Mouse (Mus musculus) limb, embryonic 15.5 days (tissue): Measurements from ENCODE around the gene Klk4. TPM values are rescaled to one million over a fixed set of nuclear protein-coding genes. Genes with fewer than 3 reads are reported as not detected.

Experiments used
- ATAC-seq: fragments of 200-750 bp; cut with Nextera tagmentation; 2 replicates; pipeline ENCODE4 v1.8.0; 2017; ENCODE audit warnings: low read depth, moderate TSS enrichment; ENCODE audit not compliant: insufficient number of reproducible peaks, low FRiP score, low TSS enrichment
- H3K27ac ChIP-seq: fragments of 300-500 bp; sonication (generic); 2 replicates; pipeline ENCODE4 v1.5.1; 2015; ENCODE audit warnings: moderate library complexity, mild to moderate bottlenecking, inconsistent platforms
- H3K27me3 ChIP-seq: fragments of 300-500 bp; sonication (generic); 2 replicates; pipeline ENCODE4 v1.6.1; 2015; ENCODE audit warnings: inconsistent platforms
- H3K36me3 ChIP-seq: fragments of 300-500 bp; sonication (generic); 2 replicates; pipeline ENCODE4 v1.6.1; 2015; ENCODE audit warnings: inconsistent platforms
- H3K4me1 ChIP-seq: fragments of 300-500 bp; sonication (generic); 2 replicates; pipeline ENCODE4 v1.6.1; 2015; ENCODE audit warnings: inconsistent platforms
- H3K4me2 ChIP-seq: fragments of 300-500 bp; sonication (generic); 2 replicates; pipeline ENCODE4 v1.6.1; 2015; ENCODE audit warnings: mild to moderate bottlenecking, inconsistent platforms
- H3K4me3 ChIP-seq: fragments of 300-500 bp; sonication (generic); 2 replicates; pipeline ENCODE4 v1.5.1; 2015; ENCODE audit warnings: mild to moderate bottlenecking, inconsistent platforms
- H3K9ac ChIP-seq: fragments of 300-500 bp; sonication (generic); 2 replicates; pipeline ENCODE4 v1.6.1; 2015; ENCODE audit warnings: inconsistent platforms
- H3K9me3 ChIP-seq: fragments of 300-500 bp; sonication (generic); 2 replicates; pipeline ENCODE4 v1.6.1; 2016; ENCODE audit warnings: inconsistent platforms
- WGBS: fragments of 180-500 bp; shearing (Covaris S2); methylation state at CpG from one replicate; pipeline ENCODE4 v1.1.7; 2015; 5-methylcytosine and 5-hydroxymethylcytosine counted together
- polyA plus RNA-seq: library from polyadenylated mRNA; unstranded; fragments of >200 nt; fragmentation: Nextera tagmentation; extraction: Ambion mirVana; gene quantifications from 2 replicates; pipeline ENCODE4 v1.2.1, GENCODE M21; 2015

Gene Klk4
- polyA plus RNA-seq, 1 experiment from 2014 or later, result not detected

DNA sequence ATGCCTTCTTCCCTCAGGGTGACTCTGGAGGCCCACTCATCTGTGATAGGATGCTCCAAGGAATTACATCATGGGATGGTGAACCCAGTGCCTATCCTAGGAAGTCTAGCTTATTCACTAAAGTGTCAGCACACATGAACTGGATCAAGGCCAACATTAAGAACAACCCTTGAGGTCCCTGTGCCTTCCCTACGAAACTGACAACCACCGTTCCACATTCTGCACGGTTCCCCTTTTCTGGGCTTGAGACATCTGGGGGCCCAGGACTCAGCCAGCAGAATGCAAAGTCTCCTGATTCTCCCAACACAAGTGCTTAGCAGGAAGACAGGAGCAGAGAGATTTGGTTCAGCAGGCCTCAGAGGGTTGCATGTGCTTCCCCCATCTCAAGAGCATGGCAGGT, 39.6 kb downstream of the Klk4 start:
- H3K9me3 ChIP-seq, result no peaks in the 10 kb centered on the region
- ATAC-seq, result no peak
- H3K9ac ChIP-seq, result no peak overlapping the region
- no peaks in the 10 kb centered on the region for H3K36me3 ChIP-seq
- no peak overlapping the region for H3K4me3 ChIP-seq
- no peak overlapping the region for H3K4me2 ChIP-seq
- no peak overlapping the region for H3K27ac ChIP-seq
- WGBS, result 87% methylated on average over 3 of the region's 3 CpGs
- 0 out of 2 replicates have a peak, but pooled peaks cover 2% of the 10 kb centered on the region for H3K4me1 ChIP-seq
- no peaks in the 10 kb centered on the region for H3K27me3 ChIP-seq

DNA sequence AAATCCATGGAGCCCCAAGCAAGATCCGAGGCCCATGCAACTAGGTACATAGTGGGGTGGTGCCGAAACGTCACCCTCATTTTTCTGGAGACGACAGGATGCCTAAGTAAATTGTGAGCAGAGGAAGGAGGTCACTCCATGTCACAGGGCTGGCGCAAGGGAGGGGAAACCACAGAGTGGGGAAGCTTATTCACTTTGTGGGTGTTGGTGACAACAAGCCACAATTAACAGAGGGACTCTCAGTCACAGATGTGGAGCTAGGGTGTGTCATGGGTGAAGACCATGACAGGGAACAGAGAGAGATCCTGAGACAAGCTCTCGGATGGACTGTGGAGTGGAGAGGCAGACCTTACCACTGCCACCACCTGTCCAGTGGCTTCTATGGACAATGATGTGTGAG, 40.1 kb downstream of the Klk4 start:
- Histone ChIP-seq H3K4me3 (no peak overlapping the region), H3K9me3 (no peaks in the 10 kb centered on the region), H3K4me1 (0 out of 2 replicates have a peak, but pooled peaks cover 2% of the 10 kb centered on the region), H3K4me2 (no peak overlapping the region), H3K36me3 (no peaks in the 10 kb centered on the region), H3K27me3 (no peaks in the 10 kb centered on the region), H3K9ac (no peak overlapping the region), H3K27ac (no peak overlapping the region)
- WGBS, result 88% methylated on average over 6 of the region's 6 CpGs
- no peak for ATAC-seq

DNA sequence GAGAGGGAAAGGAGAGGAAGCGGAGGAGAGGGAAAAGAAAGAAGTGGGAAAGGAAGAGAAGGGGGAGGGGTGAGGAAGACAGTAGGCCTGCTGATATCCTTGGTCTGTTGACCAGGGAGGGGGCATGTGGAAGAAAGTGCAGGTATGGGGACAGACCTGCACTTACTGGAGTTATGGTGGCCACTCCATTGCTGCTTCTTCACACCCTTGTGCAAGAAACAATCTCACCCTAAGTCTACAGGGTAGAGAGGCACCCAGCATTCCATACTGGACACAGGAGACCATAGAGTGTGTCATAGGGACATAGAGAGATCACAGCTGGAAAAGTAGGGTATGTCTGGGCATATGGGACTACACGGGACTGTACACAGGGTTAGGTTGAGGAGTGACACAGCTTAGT, 41.0 kb downstream of the Klk4 start:
- Histone ChIP-seq H3K27ac (no peak overlapping the region), H3K27me3 (no peaks in the 10 kb centered on the region), H3K9me3 (no peaks in the 10 kb centered on the region), H3K4me2 (no peak overlapping the region), H3K36me3 (no peaks in the 10 kb centered on the region), H3K4me1 (0 out of 2 replicates have a peak, but pooled peaks cover 2% of the 10 kb centered on the region), H3K4me3 (no peak overlapping the region), H3K9ac (no peak overlapping the region)
- ATAC-seq, result no peak
- 91% methylated on average over 2 of the region's 2 CpGs for WGBS

DNA sequence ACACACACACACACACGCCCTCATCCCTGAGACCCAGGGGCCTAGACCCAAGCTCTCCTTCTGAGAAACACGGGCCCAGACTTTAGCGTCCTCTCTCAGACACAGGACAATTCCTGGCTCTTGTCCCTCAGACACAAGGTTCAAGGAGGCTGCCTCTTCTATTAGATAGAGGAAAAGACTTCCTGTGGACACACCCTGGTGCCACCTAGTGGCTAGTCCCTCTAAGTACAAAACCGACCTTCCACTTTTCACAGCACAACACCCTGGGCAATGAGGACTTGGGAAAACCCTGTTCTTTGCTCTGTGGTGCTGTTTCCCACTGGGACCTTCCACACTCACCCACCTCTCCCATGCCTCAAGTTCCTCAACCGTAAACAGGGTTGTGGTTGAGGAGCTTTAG, 45.0 kb downstream of the Klk4 start:
- Histone ChIP-seq H3K36me3 (no peaks in the 10 kb centered on the region), H3K4me2 (no peak overlapping the region), H3K4me1 (no peaks in the 10 kb centered on the region), H3K27ac (no peak overlapping the region), H3K9me3 (no peaks in the 10 kb centered on the region), H3K9ac (no peak overlapping the region), H3K4me3 (no peak overlapping the region), H3K27me3 (no peaks in the 10 kb centered on the region)
- WGBS, result 68% methylated on average over 5 of the region's 5 CpGs
- ATAC-seq, result no peak

DNA sequence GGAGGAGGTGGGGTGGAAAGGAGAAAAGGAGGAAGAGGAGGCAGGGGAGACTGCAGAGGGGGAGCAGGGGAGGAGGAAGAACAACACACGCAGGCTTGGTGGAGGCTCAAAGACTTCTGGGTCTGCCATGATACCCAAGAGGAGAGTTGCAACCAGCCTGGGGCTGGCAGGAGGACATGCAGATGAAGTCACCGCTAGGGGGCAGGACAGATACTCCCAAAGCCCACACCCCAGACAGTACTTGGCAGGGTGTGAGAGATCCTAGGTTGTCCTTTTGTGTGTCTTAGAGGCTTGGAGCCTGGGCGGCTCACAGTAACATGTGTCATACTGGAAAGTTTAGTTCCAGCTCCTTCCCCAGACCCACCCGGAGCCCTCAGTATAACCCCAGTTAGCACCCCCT, 47.6 kb downstream of the Klk4 start:
- no peak for ATAC-seq
- no peak overlapping the region for H3K4me2 ChIP-seq
- H3K27me3 ChIP-seq, result no peaks in the 10 kb centered on the region
- no peak overlapping the region for H3K9ac ChIP-seq
- H3K27ac ChIP-seq, result no peak overlapping the region
- no peak overlapping the region for H3K4me3 ChIP-seq
- H3K4me1 ChIP-seq, result no peaks in the 10 kb centered on the region
- H3K9me3 ChIP-seq, result no peaks in the 10 kb centered on the region
- no peaks in the 10 kb centered on the region for H3K36me3 ChIP-seq
- 41% methylated on average over 4 of the region's 4 CpGs for WGBS

DNA sequence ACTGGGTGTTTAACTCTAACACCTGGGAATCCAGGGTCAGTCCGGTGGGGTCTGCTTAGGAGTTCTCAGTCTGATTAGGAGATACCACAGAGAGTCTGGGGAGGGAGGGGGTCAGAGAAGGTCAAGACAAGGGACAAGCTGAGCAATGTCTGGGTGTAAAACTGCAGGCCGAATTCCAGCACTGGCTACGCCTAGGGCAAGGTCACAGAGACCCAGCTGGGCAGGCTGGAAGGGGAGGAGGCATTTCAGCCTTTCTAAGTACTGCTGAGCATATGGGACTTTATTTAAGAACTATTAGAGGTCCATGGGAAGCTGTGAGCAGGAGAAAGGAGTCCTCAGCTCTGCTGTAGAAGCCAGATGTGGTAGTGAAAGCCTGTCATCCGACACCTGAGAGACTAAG, 51.4 kb downstream of the Klk4 start:
- Histone ChIP-seq H3K9me3 (no peaks in the 10 kb centered on the region), H3K9ac (no peak overlapping the region), H3K4me2 (no peak overlapping the region), H3K27me3 (no peaks in the 10 kb centered on the region), H3K4me3 (no peak overlapping the region), H3K36me3 (no peaks in the 10 kb centered on the region), H3K27ac (no peak overlapping the region), H3K4me1 (no peaks in the 10 kb centered on the region)
- no peak for ATAC-seq
- WGBS, result 44% methylated on average over 4 of the region's 4 CpGs

DNA sequence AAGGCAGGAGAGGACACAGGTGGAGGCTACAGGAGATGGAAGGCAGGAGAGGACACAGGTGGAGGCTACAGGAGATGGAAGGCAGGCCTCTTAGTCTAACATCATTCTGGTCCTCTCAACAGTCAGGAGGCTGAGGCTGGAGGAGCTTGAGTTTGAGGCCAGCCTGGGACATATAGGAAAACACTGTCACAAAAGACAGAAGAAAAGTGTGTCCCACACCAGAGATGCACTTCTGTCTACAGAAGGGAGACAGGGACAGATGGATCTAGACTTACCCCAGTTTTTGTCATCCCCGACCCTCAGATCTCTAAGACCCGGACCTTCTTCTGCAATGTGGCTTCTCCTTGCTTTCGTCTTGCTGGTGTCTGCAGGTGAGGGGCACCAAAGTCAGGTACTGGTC, 52.5 kb downstream of the Klk4 start, which contains the start of gene Klk15:
Gene Klk15, plus strand, starts transcription at position 301 of the 400 bp plus-strand sequence.
- WGBS, result 95% methylated on average over 3 of the region's 3 CpGs

DNA sequence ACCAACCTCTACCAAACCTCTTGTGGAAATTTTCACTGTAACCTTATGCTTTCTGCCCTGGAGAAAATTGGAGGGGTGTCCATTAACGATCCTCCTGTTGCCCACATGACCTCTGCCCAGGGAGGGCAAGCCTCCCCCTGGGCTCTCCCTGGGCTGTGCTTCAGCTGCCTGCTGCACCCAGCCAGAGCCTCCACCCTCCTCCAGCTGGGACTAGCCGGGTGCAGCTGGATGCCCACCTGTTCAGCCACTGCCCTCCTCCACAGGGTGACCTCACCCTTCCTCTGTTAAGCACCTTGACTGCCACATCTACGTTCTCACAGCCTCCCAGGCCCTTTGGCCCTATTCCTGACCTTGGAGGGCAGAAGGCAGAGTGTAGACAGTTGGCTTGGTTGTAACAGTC, 53.8 kb downstream of the Klk4 start:
- no peak overlapping the region for H3K4me3 ChIP-seq
- no peaks in the 10 kb centered on the region for H3K36me3 ChIP-seq
- no peak overlapping the region for H3K4me2 ChIP-seq
- H3K27me3 ChIP-seq, result no peaks in the 10 kb centered on the region
- 54% methylated on average over 3 of the region's 3 CpGs for WGBS
- H3K27ac ChIP-seq, result no peak overlapping the region
- ATAC-seq, result no peak
- H3K9me3 ChIP-seq, result no peaks in the 10 kb centered on the region
- H3K4me1 ChIP-seq, result no peaks in the 10 kb centered on the region
- H3K9ac ChIP-seq, result no peak overlapping the region

More for the DNA sequence above, 52.5 kb downstream of the Klk4 start, which contains the start of gene Klk15:
- ATAC-seq, result no peak
- Histone ChIP-seq H3K27me3 (no peaks in the 10 kb centered on the region), H3K27ac (no peak within 1 kb of the TSS), H3K9ac (no peak within 1 kb of the TSS), H3K4me2 (no peak within 1 kb of the TSS), H3K36me3 (no peaks in the 10 kb centered on the region), H3K9me3 (no peaks in the 10 kb centered on the region), H3K4me1 (no peaks in the 10 kb centered on the region), H3K4me3 (no peak within 1 kb of the TSS)

Other genes with a start within 250 kb of the Klk4 start
- gene Ceacam18, start 246.5 kb upstream of the Klk4 start, polyA plus RNA-seq, result not detected in 2 replicates
- 1.2 TPM in 2 replicates for gene Siglece, start 221.0 kb upstream of the Klk4 start, polyA plus RNA-seq
- 16.4 and 17.9 TPM in 2 replicates for gene Ctu1, start 209.1 kb upstream of the Klk4 start, polyA plus RNA-seq
- not detected in 2 replicates for gene Klk14, start 190.7 kb upstream of the Klk4 start, polyA plus RNA-seq
- 12.5 and 16.1 TPM in 2 replicates for gene Klk13, start 168.6 kb upstream of the Klk4 start, polyA plus RNA-seq
- 0.22 and 0.32 TPM in 2 replicates for gene Klk12, start 112.3 kb upstream of the Klk4 start, polyA plus RNA-seq
- 20.2 and 22.0 TPM in 2 replicates for gene Klk11, start 106.6 kb upstream of the Klk4 start, polyA plus RNA-seq
- gene Klk10, start 100.1 kb upstream of the Klk4 start, polyA plus RNA-seq, result 38.4 and 45.0 TPM in 2 replicates
- 1.5 TPM in 2 replicates for gene Klk9, start 89.3 kb upstream of the Klk4 start, polyA plus RNA-seq
- 60.6 and 64.4 TPM in 2 replicates for gene Klk8, start 83.6 kb upstream of the Klk4 start, polyA plus RNA-seq
- 6.7 and 13.4 TPM in 2 replicates for gene Klk7, start 69.9 kb upstream of the Klk4 start, polyA plus RNA-seq
- 0.13 and 0.25 TPM in 2 replicates for gene Klk6, start 56.7 kb upstream of the Klk4 start, polyA plus RNA-seq
- gene Klk5, start 39.2 kb upstream of the Klk4 start, polyA plus RNA-seq, result 18.1 and 25.3 TPM in 2 replicates
- gene Klk15, start 52.6 kb downstream of the Klk4 start, polyA plus RNA-seq, result not detected in 2 replicates
- gene Klk1b8, start 69.5 kb downstream of the Klk4 start, polyA plus RNA-seq, result not detected in 2 replicates
- not detected in 2 replicates for gene Klk1b1, start 85.6 kb downstream of the Klk4 start, polyA plus RNA-seq
- not detected in 2 replicates for gene Klk1b9, start 94.9 kb downstream of the Klk4 start, polyA plus RNA-seq
- not detected in 2 replicates for gene Klk1b11, start 114.7 kb downstream of the Klk4 start, polyA plus RNA-seq
- gene Klk1b26, start 131.0 kb downstream of the Klk4 start, polyA plus RNA-seq, result 0.31 and 3.5 TPM in 2 replicates
- gene Klk1b27, start 171.1 kb downstream of the Klk4 start, polyA plus RNA-seq, result not detected in 2 replicates
- not detected in 2 replicates for gene Klk1b21, start 221.2 kb downstream of the Klk4 start, polyA plus RNA-seq
- not detected in 2 replicates for gene Klk1b22, start 231.5 kb downstream of the Klk4 start, polyA plus RNA-seq